Mouse (Mus musculus): Measurements from ENCODE around the gene Lrig1.

DNA sequence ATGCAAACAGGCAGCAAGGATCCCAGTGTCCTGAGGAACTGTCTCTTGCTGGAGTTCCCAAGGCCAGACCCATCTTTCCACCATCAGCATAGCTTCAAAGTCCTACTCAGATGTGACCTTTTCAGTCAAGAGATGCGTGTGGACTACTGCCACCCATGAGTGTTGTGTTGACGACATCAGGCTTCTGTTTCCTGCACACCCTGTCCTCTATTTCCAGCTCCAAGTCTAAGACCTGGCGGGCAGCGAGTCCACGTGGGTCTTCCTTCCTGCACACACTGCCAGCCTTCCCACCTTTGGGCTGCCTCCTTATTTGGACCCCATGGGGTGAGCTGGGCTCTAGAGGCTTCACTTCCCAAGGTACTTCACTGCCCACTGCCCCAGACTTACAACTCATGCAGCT is 75.4 kb downstream of the Lrig1 start:
- no peak for TF ChIP-seq CTCF (conservative IDR thresholded peaks at IDR 0.05; ENCODE audit: low read length)
- TF ChIP-seq POU5F1 (IDR thresholded peaks at IDR 0.05; ENCODE audit: borderline replicate concordance, low read length): no peak
